Mouse (Mus musculus): ENCODE measurements around the gene Slc9a9.

Slc9a9 gene

DNA sequence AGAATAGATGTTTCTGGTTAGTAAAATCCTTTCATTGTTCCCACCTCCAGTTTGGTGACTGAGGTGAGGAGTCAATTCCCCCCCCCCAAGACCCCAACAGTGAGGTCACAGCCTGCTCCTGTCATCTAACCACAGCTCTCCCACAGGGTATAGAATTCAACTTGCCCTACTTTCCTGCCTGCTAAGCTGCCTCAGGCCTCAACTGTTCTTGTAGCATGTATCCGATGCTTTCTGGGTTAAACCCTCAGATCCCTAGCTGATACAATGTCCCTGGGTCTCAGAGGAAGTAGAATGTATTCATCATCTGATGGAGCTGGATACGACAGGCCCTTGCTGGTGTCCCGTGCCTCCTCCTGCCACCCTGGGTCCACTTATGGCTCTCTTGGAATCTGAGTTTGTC is 408.9 kb downstream of the Slc9a9 start:
- DNase-seq (ENCODE audit: low spot score): no peak

DNA sequence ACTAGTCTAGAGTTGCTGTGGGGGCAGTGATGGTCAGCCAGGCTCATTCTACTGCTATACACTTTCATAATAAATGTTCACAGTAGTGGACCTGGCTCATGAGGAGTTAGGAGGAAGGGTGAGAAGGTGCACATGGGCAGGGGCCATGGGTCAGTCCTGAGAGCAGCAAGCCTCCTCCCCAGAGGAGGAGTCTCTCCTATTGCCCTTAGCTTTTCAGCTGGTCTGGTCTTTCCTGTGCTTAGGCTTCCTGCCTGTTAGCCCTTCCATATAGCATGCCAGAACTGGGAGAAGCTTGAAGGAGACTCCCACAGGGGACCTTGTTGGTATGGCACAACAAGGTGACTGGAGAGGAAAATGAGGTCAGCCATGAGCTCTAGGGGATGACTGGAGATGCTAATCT is 410.2 kb downstream of the Slc9a9 start:
- no peak for DNase-seq (ENCODE audit: low spot score)

DNA sequence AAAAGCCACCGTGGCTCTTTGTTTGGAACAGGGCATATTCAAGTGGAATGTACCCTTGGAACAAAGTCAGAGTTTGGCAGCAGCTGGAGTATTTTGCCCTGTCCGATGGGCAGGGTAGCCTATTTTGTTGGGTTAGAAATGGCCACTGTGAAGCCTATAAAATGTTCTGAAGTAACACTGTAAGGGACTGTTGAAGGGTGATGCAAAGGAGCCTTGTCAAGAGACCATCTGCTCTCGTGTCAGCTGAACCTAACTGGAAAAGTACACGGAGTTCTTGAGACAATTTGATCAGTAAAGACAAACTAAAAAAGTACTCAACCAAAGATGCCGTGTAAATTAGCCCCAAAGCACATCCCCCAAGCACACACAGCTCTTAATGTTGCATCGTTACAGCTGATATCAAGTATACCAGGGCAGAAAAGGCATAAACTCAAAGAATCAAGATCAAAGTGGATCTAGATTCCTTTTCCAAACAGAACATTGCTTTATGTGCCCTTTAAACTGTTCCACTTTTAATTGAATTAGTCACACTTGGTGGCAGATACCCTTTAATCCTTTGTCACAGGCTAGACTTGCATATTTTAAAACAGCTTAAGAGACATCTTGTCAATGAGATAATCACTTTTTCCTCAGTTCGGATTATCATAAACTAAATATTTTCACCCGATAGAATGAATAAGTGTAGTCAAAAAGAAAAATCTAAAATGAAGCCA is 416.6 kb downstream of the Slc9a9 start:
- DNase-seq (ENCODE audit: low spot score): no peak

DNA sequence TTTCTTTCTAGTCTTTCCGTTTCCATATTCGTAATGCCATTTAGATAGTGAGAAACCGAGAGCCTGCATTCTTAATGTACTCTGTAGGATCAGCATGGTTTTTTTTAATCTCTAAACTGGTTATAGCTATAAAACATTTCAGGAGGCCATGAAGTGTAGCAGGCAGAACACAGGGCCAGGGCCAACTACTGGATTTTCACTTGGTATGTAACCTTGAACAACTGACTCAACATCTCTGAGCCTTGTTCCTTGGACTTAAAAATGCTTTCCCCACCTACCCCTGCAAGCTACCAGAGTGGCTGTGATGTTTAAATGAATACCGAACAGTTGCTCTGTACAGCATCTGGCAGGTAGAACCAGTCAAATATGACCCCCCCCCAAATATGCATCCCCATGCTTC is 418.5 kb downstream of the Slc9a9 start:
- DNase-seq (ENCODE audit: low spot score): no peak

DNA sequence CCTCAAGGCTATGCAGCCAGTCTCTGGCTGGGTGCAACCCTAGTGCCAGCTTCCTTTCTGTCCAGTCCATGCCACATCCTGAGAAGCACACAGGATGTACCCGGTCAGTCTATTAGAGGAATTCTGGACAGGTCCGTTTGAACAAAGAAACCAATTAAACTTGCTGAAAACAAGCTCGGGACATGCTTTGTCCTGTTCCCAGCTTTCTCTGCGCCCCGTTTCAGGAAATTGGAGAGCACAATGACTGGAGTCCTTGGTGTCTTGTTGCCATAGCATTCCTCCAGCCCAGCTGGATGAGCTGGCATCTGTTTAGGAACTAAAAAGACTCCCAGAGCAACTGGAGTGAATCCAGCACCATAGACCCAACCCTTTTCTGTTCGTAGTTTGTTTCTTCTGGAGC is 419.3 kb downstream of the Slc9a9 start:
- no peak for DNase-seq (ENCODE audit: low spot score)

DNA sequence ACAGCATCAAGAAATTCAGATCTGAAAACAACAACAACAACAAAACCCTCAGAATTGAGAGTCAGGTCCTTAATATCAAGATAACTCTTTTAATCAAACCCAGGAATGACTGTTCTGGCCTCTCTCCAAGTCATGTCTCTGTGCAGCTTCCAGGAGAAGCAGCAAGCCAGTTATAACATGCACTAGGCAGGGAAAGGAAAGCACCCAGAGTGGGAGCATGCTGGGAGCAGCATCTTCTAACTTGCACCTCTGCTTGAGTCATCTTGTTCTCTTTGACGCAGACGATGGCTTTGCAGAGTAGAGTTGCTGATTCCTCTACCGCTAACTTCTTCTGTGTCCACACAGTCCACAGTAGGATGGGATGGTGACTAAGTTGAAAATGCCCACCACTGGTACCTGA is 426.8 kb downstream of the Slc9a9 start:
- no peak for DNase-seq (ENCODE audit: low spot score)

DNA sequence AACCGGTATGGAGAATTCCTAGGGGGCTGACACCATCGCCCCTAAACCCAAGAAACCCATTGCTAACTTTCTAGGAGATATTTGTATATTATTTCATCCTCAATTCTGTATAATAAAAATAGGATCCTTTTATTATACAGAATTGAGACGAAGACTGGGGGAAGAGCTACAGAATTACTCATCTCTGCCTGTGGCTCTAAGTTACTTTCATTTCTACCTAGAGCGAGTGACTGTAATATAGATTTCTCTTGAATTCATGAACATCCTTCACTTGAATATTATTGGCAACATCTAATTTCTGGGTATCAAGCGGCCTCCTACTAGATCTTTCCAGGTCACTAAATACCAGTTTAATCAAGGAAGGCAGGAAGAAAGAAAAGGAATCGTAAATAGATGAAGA is 436.1 kb downstream of the Slc9a9 start:
- no peak for DNase-seq (ENCODE audit: low spot score)

DNA sequence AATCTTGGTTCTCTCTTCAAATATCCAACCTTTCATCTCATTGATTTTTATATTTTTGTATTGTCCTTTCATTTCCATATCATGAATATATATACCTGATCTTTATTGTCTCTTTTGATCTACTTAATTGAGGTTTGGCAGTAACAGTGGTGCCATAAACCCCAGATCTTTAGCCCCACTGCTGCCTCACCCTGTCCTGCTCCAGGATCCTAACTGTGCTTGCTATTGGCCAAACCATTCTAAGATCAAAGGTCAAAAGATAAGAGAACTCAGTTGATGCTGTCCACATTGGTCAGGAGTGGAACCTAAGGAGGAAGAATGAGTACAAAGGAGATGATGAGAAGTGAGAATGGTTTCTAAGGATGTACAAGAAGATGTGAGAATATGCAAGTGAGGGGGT is 440.1 kb downstream of the Slc9a9 start:
- DNase-seq (ENCODE audit: low spot score): no peak

DNA sequence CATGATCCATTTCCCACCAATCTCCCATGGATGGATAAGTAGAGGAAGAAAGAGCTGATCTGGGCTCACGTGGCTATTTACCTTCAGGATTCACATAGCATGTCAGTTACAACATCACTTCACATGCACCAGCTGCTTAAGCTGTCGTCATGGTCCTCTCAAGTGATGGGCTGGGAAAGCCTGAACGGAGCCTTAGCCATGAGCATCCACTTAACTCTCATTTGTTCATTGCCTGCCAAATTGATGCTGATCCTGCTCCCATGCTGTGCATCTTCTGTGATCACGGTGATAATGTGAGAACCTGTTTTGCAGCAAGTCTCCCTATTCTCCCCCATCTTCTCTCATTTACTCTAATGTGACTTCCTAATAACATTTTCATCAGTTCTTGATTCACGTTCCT is 441.1 kb downstream of the Slc9a9 start:
- DNase-seq (ENCODE audit: low spot score): no peak

DNA sequence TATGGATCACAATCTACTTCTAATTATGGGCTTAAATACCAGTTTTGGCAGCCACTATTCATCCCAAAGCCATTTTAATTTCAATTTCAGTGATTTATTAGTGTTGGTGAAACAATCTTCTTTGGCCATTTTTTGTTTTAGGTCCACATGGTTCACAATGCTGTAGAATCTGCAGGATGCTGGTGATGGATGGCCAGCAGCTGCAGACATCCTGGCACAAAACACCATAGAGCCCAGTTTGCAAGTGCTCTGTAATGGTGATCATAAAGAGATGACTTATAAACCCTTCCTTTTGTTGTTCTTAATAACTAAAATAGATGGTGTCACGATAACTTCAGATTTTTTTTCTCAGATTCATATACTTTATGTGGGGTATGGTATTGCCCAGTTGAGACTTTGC is 442.0 kb downstream of the Slc9a9 start:
- DNase-seq (ENCODE audit: low spot score): no peak

DNA sequence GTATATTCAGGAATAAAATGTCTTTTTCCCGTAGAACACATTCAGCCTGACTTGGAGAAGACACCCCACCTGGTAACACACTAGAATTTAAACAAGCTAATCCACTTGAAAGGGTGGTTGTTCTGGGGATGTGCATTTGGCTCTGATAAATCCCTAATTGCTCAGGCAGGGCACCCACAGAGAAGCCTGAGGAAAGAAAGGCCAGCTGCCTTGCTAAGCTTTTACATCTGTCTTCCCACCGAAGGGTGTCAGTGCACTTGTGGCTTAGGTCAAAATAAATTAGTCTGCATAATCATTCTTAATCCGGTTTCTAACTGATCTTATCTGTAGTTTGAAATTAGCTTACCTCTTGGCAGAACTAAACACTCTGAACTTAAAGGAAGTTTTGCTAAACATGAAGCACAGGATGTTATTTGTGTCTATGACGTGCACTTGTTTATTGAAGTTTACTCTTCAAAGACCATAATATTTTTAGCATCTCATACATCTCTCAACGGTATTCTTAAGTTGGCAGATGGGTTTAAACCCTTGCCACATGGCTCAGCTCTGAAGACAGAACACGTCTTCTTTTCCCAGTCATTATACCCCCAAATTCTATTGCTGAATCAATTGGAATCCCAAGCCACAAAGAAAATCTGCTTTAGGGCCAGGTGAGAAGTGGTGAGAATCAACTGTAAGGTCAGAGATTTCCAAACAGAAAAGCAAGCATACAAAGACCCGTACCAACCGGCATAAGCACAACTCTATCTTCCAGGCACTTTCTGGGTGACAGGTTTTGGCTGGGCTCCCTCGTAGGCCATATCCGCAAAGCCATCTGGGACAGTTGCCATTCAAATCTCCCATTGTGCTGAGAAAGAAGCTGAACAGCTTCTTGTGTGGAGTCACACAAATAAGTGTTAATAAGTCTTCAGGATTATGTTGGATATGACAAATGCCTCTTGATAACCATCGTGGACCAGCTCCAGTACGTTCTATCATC is 443.7 kb downstream of the Slc9a9 start:
- DNase-seq (ENCODE audit: low spot score): no peak

DNA sequence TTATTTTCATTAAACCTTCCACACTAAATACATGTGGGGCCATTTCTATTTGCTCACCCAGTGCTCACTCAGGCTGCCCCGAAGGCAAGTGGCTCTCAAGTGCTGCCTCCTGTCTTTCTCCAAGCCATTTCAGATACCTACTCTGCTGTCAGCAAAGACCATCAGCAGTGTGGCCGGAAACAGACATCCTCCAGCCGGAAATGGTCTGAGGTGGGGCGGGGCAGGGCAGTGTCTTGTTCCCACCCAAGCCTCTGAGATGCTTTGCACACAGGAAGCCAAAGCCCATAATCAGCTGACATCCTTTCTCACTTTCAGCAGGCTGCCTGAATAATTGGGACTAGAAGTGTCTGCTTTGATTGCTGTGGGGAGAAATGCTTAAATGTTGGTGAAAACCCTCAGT is 450.4 kb downstream of the Slc9a9 start:
- DNase-seq (ENCODE audit: low spot score): no peak

DNA sequence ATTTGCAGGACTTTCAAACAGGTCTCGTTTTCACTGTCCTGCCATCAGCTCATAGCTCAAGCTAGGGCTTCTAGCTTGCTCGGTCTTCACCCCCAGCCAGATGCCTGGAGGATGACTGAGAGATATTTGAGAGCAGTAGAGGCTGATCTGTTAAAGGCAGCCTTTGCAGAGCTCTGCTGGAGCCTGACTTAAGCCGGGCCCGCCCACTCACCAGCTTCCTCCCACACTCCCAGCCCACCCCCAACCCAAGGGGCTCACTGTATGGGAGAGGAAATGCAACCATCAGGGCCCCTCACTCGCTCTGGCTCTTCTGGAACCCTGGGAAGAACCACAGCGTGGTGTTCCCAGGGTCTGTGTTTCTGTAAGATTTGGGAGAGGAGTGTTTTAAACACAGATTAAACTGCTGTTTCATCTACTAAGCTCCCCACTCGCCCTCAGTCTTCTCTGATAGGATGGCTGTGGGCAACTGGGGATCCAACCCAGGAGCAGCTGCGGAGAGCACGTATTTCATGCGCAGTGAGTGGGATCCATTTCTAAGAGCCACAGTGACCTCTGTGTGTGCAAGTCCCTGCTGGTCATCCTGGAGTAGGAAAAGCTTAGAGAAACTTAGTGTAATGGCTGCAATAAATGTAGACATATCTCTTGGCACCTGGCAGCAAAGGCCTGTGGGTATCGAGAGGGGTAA is 451.6 kb downstream of the Slc9a9 start:
- DNase-seq (ENCODE audit: low spot score): no peak

DNA sequence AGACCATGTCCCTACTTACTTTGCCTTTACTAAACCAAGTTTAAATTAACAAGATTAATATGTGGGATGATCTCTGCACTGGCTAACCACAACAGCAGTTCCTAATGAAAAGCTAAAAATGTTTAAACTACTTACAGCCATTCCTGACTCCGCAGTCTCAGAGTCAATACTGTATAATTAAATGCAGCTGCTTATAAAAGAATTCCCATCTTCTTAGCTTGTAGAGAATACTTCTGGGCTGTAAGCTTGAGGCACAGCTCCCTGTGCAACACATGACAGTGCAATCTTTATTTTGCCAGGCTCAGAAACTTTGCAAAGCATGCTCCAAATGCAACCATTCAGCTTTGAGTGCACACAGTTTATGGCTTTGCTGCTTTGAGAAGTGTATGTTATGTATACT is 456.0 kb downstream of the Slc9a9 start:
- no peak for DNase-seq (ENCODE audit: low spot score)

DNA sequence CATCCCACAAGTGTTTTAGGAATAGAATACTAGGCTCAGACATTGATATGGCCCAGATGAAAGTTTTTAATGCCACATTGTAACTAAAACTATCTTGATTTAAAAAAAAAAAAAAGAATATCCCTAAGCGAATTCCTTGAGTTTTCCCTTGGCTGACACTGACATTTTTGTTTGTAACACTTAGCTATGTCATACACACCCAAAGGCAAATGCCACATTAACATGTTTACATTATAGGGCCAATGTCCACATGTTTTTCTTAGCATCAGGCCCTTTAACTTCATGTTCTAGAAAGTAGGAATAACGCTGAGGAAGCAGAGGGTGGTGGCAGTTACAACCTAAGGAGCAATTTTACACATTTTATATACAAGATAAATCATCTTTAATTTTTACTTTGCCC is 458.1 kb downstream of the Slc9a9 start:
- no peak for DNase-seq (ENCODE audit: low spot score)

DNA sequence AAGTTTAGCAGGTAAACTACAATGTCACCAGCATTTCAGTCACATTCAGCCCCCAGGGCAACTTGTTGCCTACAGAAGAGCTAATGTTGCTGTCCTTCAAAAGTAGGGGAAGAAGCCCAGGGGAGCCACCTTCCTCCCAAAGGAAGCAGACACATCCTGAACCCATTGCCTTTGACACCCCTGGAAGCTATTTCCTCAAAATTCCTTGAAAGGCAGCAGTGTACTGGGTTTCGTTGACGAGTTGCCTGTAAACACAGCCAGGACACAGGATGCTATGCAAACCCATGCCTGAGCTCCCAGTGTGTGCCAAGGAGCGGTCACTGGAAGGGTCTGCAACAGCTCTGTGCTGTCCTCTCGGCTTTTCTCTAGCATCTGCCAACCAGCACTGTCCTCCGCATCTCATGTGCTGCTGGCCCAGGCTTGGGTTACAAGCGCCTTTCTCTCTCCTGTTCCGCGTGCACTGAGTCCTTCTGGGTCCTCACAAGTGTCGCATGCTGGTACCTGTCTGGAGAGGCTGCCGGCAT is 479.6 kb downstream of the Slc9a9 start:
- DNase-seq (ENCODE audit: low spot score): no peak

DNA sequence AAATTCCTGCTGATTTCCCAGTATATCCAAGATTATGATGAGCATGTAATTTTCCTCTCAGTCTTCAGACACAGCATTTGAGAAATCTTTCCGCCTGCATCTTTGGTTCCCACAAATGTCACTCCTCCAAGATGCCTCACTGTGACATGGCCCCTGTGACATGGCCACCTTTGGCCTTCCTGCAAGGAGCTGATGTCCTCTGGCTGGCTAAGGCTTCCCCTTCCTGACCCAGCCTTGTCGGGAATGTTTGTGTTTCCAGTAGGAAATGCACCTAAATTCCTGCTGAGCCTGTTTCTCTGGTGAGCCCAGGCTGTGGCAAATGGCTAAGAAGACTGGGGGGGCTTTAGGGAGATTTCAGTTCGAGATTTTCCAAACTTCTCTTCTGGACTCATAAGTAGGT is 480.4 kb downstream of the Slc9a9 start:
- DNase-seq (ENCODE audit: low spot score): no peak

DNA sequence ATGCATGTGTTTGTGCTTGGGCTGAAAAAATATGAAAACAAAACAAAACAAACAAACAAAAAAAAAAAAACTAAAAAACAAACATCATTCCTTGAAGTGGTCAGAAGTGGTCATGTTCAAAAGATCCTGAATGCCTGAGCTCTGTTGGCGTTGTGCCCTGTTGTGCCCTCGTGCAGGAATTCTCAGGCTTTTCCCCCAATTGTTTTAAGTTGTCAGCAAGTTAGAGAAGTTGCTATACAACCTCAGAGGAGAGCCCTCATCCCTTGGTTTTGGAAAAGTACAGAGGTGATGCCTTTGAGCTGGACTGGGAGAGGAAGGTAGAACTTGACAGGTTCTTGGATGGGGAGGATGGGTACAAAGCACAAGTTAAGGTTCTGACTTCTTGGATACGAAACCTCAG is 480.9 kb downstream of the Slc9a9 start:
- DNase-seq (ENCODE audit: low spot score): no peak

DNA sequence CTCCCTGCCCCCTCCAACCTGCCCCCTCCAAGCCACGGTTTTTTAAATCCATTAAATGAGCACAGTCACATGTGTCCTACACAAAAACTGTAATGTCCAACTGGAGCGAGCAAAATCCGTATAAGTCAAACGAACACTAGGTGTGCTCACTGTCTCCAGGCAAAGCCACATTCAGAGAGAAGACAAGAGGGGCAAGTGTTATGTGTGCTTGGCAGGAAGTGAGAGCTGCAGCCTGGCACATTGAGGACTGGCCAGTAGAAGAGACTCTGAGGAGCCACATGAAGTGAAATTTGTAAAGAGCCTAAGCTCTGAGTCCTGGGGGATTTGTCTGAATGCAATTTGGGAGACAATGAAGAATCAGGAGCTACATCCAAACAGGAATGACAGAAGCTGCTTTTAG is 481.3 kb downstream of the Slc9a9 start:
- DNase-seq (ENCODE audit: low spot score): no peak

DNA sequence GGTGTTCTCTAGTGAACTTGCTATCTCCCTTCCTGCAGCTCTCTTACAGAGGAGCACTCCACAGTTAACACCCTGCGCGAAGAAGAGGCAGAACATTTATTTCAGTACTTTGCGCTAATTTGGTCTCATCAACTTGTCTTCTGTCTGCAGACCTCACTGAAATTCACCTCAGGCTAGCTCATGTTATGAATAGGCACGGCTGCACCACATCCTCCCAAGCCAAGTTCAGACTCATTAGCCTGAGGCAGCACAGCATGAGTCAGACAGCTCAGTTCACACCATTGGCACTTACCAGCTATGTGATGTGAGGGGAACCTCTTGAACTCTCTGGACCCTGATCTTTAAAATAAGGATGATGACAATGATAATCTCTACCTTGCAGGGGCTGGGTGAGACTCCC is 482.0 kb downstream of the Slc9a9 start:
- no peak for DNase-seq (ENCODE audit: low spot score)

DNA sequence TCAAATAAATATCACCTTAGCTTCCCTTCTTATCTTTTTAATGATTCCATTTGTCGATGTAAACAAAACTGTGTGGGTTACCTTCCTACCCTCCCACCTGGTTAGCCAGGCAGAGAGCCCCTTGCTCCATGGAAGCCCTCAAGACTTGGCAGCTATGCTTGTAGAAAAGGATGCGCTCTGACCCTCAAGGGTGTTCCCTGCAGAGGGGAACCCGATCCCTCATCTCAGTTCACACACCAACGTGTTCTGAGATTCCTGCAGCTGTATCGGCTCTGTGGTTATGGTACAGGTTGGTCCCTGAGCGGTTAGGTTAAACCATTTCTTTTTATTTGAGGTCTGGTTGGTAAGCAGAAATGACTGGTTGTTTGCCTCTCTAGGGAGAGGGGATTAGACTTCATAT is 484.3 kb downstream of the Slc9a9 start:
- DNase-seq (ENCODE audit: low spot score): no peak

DNA sequence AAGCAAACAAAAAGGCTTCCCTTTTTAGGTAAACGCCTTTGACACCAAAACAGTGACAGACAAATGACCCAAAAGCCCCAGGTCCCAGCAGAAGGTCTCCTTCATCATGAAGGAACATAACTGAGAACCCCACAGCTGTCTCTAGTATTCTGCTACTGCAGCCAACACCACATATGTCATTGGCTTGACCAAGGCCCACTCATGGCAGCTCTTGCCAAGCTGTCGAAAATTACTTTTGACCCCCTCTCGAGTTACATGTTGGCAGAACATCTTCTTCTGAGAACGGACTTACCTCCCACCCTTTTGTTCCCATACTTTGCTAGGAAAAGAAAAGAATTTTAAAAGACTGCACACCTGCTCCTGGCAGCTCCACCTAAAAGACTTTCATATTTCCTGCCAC is 488.2 kb downstream of the Slc9a9 start:
- no peak for DNase-seq (ENCODE audit: low spot score)

DNA sequence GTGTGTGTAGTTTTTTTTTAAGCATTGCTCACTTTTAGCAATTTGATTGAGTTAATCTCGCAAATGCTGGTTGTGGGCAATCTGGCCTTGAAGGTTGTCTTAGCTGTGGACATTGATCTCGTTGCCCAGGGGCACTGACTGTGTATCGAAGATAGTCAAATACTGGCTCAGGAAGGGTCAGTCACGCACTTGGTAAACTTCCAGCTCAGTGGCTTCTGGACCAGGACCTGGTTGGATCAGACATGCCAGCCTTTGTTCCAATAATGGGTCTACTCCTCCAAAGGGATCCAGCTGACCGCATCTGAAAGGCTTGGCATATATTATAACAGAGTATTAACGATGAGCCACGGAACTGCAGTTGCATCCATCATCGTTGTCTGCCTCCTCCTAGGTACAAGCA is 489.2 kb downstream of the Slc9a9 start:
- DNase-seq (ENCODE audit: low spot score): no peak

All from testis, postnatal 10 days (tissue).